Mouse (Mus musculus) kidney, embryonic 14.5 days (tissue): ENCODE measurements around the gene Ruvbl2. TPM values are rescaled to one million over a fixed set of nuclear protein-coding genes. Genes with fewer than 3 reads are reported as not detected.
"Not testable (repeated sequence)": the region's sequence is repeated elsewhere in the genome, so short reads cannot be mapped to it uniquely, and the experiment has no call there.

ENCODE experiments used
- ATAC-seq: fragments of 200-750 bp; cut with Nextera tagmentation; 2 replicates; pipeline ENCODE4 v1.8.0; 2017; ENCODE audit warnings: moderate number of reproducible peaks, mild to moderate bottlenecking, moderate TSS enrichment, moderate library complexity; ENCODE audit not compliant: low FRiP score, low TSS enrichment
- H3K27ac ChIP-seq: fragments of 300-500 bp; sonication (generic); 2 replicates; pipeline ENCODE4 v1.5.1; 2014; ENCODE audit warnings: low read depth, mild to moderate bottlenecking, low read length, moderate library complexity, mixed read lengths
- H3K27me3 ChIP-seq: fragments of 300-500 bp; sonication (generic); 2 replicates; pipeline ENCODE4 v1.6.1; 2014; ENCODE audit warnings: mild to moderate bottlenecking, low read length; ENCODE audit not compliant: control insufficient read depth, insufficient read depth
- H3K36me3 ChIP-seq: fragments of 300-500 bp; sonication (generic); 2 replicates; pipeline ENCODE4 v1.6.1; 2014; ENCODE audit warnings: low read length, mixed read lengths; ENCODE audit not compliant: control insufficient read depth, insufficient read depth
- H3K4me1 ChIP-seq: fragments of 300-500 bp; sonication (generic); 2 replicates; pipeline ENCODE4 v1.6.1; 2014; ENCODE audit warnings: low read length, mixed read lengths; ENCODE audit not compliant: control insufficient read depth, insufficient read depth
- H3K4me2 ChIP-seq: fragments of 300-500 bp; sonication (generic); replicated peaks from 2 replicates; pipeline ENCODE4 v1.6.1; 2014; ENCODE audit warnings: low read depth, mild to moderate bottlenecking, low read length
- H3K4me3 ChIP-seq: fragments of 300-500 bp; sonication (generic); 2 replicates; pipeline ENCODE4 v1.5.1; 2014; ENCODE audit warnings: mild to moderate bottlenecking, low read length
- H3K9ac ChIP-seq: fragments of 300-500 bp; sonication (generic); 2 replicates; pipeline ENCODE4 v1.6.1; 2014; ENCODE audit warnings: low read depth, mild to moderate bottlenecking, low read length, moderate library complexity
- H3K9me3 ChIP-seq: fragments of 300-500 bp; sonication (generic); 2 replicates; pipeline ENCODE4 v1.6.1; 2016; ENCODE audit warnings: low read length; ENCODE audit not compliant: control insufficient read depth
- WGBS: fragments of 180-500 bp; shearing (Covaris S2); extraction: QIAGEN DNeasy Blood & Tissue Kit; methylation state at CpG from one replicate; pipeline ENCODE4 v1.1.7; 2014; 5-methylcytosine and 5-hydroxymethylcytosine counted together
- polyA plus RNA-seq: library from polyadenylated mRNA; unstranded; fragments of >200 nt; fragmentation: Nextera tagmentation; extraction: Ambion mirVana; gene quantifications from 2 replicates; pipeline ENCODE4 v1.2.1, GENCODE M21; 2014

The Ruvbl2 gene
- polyA plus RNA-seq, 1 experiment from 2014 or later, result 158 TPM

- no peak within 1 kb of the TSS for H3K27ac ChIP-seq
- peaks cover 8% of the 10 kb centered on the region; the same call in 1 of the 2 replicates for H3K4me1 ChIP-seq
- H3K4me3 ChIP-seq, result peak within 1 kb of the TSS; percentile 40
- peak within 1 kb of the TSS; percentile 52 for H3K4me2 ChIP-seq
- H3K9me3 ChIP-seq, result no peaks in the 10 kb centered on the region
- H3K27me3 ChIP-seq, result peaks cover 53% of the 10 kb centered on the region
- peak within 1 kb of the TSS; percentile 34; the same call in 1 of the 2 replicates for H3K9ac ChIP-seq
- WGBS, result 14% methylated on average over 28 of the region's 28 CpGs
- H3K36me3 ChIP-seq, result no peaks in the 10 kb centered on the region
- no peak for ATAC-seq
These were observed 32.5 kb downstream of the Ruvbl2 start, which contains the start of gene Kcna7 for GRCm38 (mm10) chr7:45405091-45406075. TSS of gene Kcna7 (plus strand) at chr7:45405653.

- H3K9ac ChIP-seq, result no peak overlapping the region
- no peak overlapping the region for H3K4me2 ChIP-seq
- WGBS, result 46% methylated on average over 6 of the region's 6 CpGs
- no peaks in the 10 kb centered on the region for H3K9me3 ChIP-seq
- H3K36me3 ChIP-seq, result no peaks in the 10 kb centered on the region
- H3K27me3 ChIP-seq, result peaks cover 37% of the 10 kb centered on the region
- no peak for ATAC-seq
- H3K4me1 ChIP-seq, result peaks cover 8% of the 10 kb centered on the region; the same call in 1 of the 2 replicates
- H3K27ac ChIP-seq, result no peak overlapping the region
- no peak overlapping the region for H3K4me3 ChIP-seq
These were observed 34.2 kb downstream of the Ruvbl2 start for GRCm38 (mm10) chr7:45403532-45404261.

GRCm38 (mm10) chr7:45401521-45402085 is 36.3 kb downstream of the Ruvbl2 start:
- H3K27me3 ChIP-seq, result peaks cover 16% of the 10 kb centered on the region
- no peak overlapping the region for H3K4me3 ChIP-seq
- no peak for ATAC-seq
- H3K9ac ChIP-seq, result no peak overlapping the region
- no peak overlapping the region for H3K27ac ChIP-seq
- no peaks in the 10 kb centered on the region for H3K36me3 ChIP-seq
- WGBS, result 69% methylated on average over 10 of the region's 10 CpGs
- no peaks in the 10 kb centered on the region for H3K9me3 ChIP-seq
- peaks cover 6% of the 10 kb centered on the region; the same call in 1 of the 2 replicates for H3K4me1 ChIP-seq
- H3K4me2 ChIP-seq, result no peak overlapping the region

- Histone ChIP-seq H3K4me3 (no peak overlapping the region), H3K27ac (no peak overlapping the region), H3K4me1 (peaks cover 14% of the 10 kb centered on the region), H3K9me3 (no peaks in the 10 kb centered on the region), H3K36me3 (peaks cover 25% of the 10 kb centered on the region), H3K4me2 (no peak overlapping the region), H3K27me3 (no peaks in the 10 kb centered on the region), H3K9ac (no peak overlapping the region)
- 79% methylated on average over 2 of the region's 2 CpGs for WGBS
- no peak for ATAC-seq
These were observed 41.1 kb downstream of the Ruvbl2 start for GRCm38 (mm10) chr7:45396787-45397186.

GRCm38 (mm10) chr7:45396337-45396775 is 41.5 kb downstream of the Ruvbl2 start:
- ATAC-seq, H3K27me3 ChIP-seq, H3K9me3 ChIP-seq, H3K9ac ChIP-seq, H3K27ac ChIP-seq: not testable (repeated sequence)
- peaks cover 29% of the 10 kb centered on the region for H3K36me3 ChIP-seq
- H3K4me1 ChIP-seq, result peaks cover 14% of the 10 kb centered on the region
- H3K4me2 ChIP-seq, result peak overlapping the region; percentile 55
- WGBS, result 3% methylated on average over 3 of the region's 3 CpGs
- peak overlapping the region; percentile 46 for H3K4me3 ChIP-seq

GRCm38 (mm10) chr7:45395578-45396336 is 42.1 kb downstream of the Ruvbl2 start, which contains the start of gene Snrnp70:
TSS of gene Snrnp70 (minus strand) at chr7:45395742.
- Histone ChIP-seq H3K4me1 (peaks cover 14% of the 10 kb centered on the region), H3K36me3 (peaks cover 34% of the 10 kb centered on the region), H3K9ac (peak within 1 kb of the TSS; percentile 82), H3K4me3 (peak within 1 kb of the TSS; percentile 61), H3K27ac (peak within 1 kb of the TSS; percentile 77), H3K27me3 (no peaks in the 10 kb centered on the region), H3K4me2 (peak within 1 kb of the TSS; percentile 73), H3K9me3 (no peaks in the 10 kb centered on the region)
- under 1% methylated on average over 60 of the region's 60 CpGs for whole genome bisulfite sequencing
- ATAC-seq, result peak; percentile 98

- 0% methylated on average over 19 of the region's 20 CpGs for WGBS
- no peaks in the 10 kb centered on the region for H3K27me3 ChIP-seq
- peak overlapping the region; percentile 73 for H3K4me2 ChIP-seq
- peaks cover 40% of the 10 kb centered on the region for H3K36me3 ChIP-seq
- peak; percentile 79 for ATAC-seq
- no peaks in the 10 kb centered on the region for H3K9me3 ChIP-seq
- H3K4me3 ChIP-seq, result peak overlapping the region; percentile 61
- H3K9ac ChIP-seq, result peak overlapping the region; percentile 82
- peaks cover 14% of the 10 kb centered on the region for H3K4me1 ChIP-seq
- H3K27ac ChIP-seq, result peak overlapping the region; percentile 77
These were observed 42.8 kb downstream of the Ruvbl2 start for GRCm38 (mm10) chr7:45395129-45395541.

- no peak overlapping the region for H3K27ac ChIP-seq
- no peak for ATAC-seq
- no peaks in the 10 kb centered on the region for H3K4me1 ChIP-seq
- peaks cover 98% of the 10 kb centered on the region for H3K36me3 ChIP-seq
- WGBS, result 88% methylated on average over 3 of the region's 3 CpGs
- H3K4me2 ChIP-seq, result no peak overlapping the region
- no peak overlapping the region for H3K4me3 ChIP-seq
- H3K9ac ChIP-seq, result no peak overlapping the region
- no peaks in the 10 kb centered on the region for H3K9me3 ChIP-seq
- H3K27me3 ChIP-seq, result no peaks in the 10 kb centered on the region
These were observed 51.8 kb downstream of the Ruvbl2 start for GRCm38 (mm10) chr7:45386077-45386476.
